Mouse (Mus musculus): Measurements from ENCODE around the gene Tspyl1.
A peak's percentile ranks its signal among the peaks of the same experiment; 100 is the strongest.
"Not testable (repeated sequence)": the region's sequence is repeated elsewhere in the genome, so short reads cannot be mapped to it uniquely, and the experiment has no call there.

Tspyl1 gene

GRCm38 (mm10) chr10:34281962-34282388 is at the start of gene Tspyl1:
TSS of gene Tspyl1 (plus strand) at chr10:34282190.
- peak; percentile 98 for DNase-seq (ENCODE audit: low read depth)

- DNase-seq (ENCODE audit: low read depth), result no peak
Measured at GRCm38 (mm10) chr10:34233418-34233817, 48.6 kb upstream of the Tspyl1 start.

GRCm38 (mm10) chr10:34233931-34234745 is 47.9 kb upstream of the Tspyl1 start:
- peak; percentile 43 for DNase-seq (ENCODE audit: low read depth)

GRCm38 (mm10) chr10:34235384-34235783 is 46.6 kb upstream of the Tspyl1 start:
- peak; percentile 33 for DNase-seq (ENCODE audit: low read depth)

GRCm38 (mm10) chr10:34236569-34236968 is 45.4 kb upstream of the Tspyl1 start:
- no peak for DNase-seq (ENCODE audit: low read depth)

- DNase-seq (ENCODE audit: low read depth), result no peak
Measured at GRCm38 (mm10) chr10:34238536-34238935, 43.5 kb upstream of the Tspyl1 start.

GRCm38 (mm10) chr10:34244745-34245144 is 37.2 kb upstream of the Tspyl1 start:
- DNase-seq (ENCODE audit: low read depth), result no peak

- no peak for DNase-seq (ENCODE audit: low read depth)
Measured at GRCm38 (mm10) chr10:34246106-34246505, 35.9 kb upstream of the Tspyl1 start.

- no peak for DNase-seq (ENCODE audit: low read depth)
Measured at GRCm38 (mm10) chr10:34247757-34248156, 34.2 kb upstream of the Tspyl1 start.

GRCm38 (mm10) chr10:34249594-34249993 is 32.4 kb upstream of the Tspyl1 start:
- peak; percentile 84 for DNase-seq (ENCODE audit: low read depth)

- not testable (repeated sequence) for DNase-seq (ENCODE audit: low read depth)
Measured at GRCm38 (mm10) chr10:34252833-34253232, 29.2 kb upstream of the Tspyl1 start.

GRCm38 (mm10) chr10:34265106-34265505 is 16.9 kb upstream of the Tspyl1 start:
- no peak for DNase-seq (ENCODE audit: low read depth)

- peak; percentile 31 for DNase-seq (ENCODE audit: low read depth)
Measured at GRCm38 (mm10) chr10:34267312-34268070, 14.5 kb upstream of the Tspyl1 start.

GRCm38 (mm10) chr10:34271681-34272080 is 10.3 kb upstream of the Tspyl1 start:
- no peak for DNase-seq (ENCODE audit: low read depth)

GRCm38 (mm10) chr10:34280591-34281175 is 1.3 kb upstream of the Tspyl1 start:
- peak; percentile 84 for DNase-seq (ENCODE audit: low read depth)

- peak; percentile 75 for DNase-seq (ENCODE audit: low read depth)
Measured at GRCm38 (mm10) chr10:34281211-34281961, 604 bp upstream of the Tspyl1 start.

- DNase-seq (ENCODE audit: low read depth), result peak; percentile 38
Measured at GRCm38 (mm10) chr10:34282420-34283238, 639 bp downstream of the Tspyl1 start.

- no peak for DNase-seq (ENCODE audit: low read depth)
Measured at GRCm38 (mm10) chr10:34296911-34297298, 14.9 kb downstream of the Tspyl1 start.

GRCm38 (mm10) chr10:34297299-34297979 is 15.4 kb downstream of the Tspyl1 start, which contains the start of gene Tspyl4:
TSS of gene Tspyl4 (plus strand) at chr10:34297442.
- DNase-seq (ENCODE audit: low read depth), result no peak

GRCm38 (mm10) chr10:34297980-34298753 is 16.2 kb downstream of the Tspyl1 start:
- DNase-seq (ENCODE audit: low read depth), result no peak

All from 416B (cell line).